Mouse (Mus musculus) heart, postnatal 4 days (tissue): ENCODE results near the gene Nptx1. TPM values are rescaled to one million over a fixed set of nuclear protein-coding genes. Genes with fewer than 3 reads are reported as not detected.

ENCODE experiments used
- DNase-seq: peaks from one replicate; pipeline ENCODE4 v3.0.0; 2021
- total RNA-seq, 2 experiments: library from RNA; stranded (reverse); gene quantifications; 2 replicates each; pipeline ENCODE4 v1.2.3; 2021

Nptx1 gene
- under 1 TPM; 0.50 to 0.74 TPM for total RNA-seq

DNA sequence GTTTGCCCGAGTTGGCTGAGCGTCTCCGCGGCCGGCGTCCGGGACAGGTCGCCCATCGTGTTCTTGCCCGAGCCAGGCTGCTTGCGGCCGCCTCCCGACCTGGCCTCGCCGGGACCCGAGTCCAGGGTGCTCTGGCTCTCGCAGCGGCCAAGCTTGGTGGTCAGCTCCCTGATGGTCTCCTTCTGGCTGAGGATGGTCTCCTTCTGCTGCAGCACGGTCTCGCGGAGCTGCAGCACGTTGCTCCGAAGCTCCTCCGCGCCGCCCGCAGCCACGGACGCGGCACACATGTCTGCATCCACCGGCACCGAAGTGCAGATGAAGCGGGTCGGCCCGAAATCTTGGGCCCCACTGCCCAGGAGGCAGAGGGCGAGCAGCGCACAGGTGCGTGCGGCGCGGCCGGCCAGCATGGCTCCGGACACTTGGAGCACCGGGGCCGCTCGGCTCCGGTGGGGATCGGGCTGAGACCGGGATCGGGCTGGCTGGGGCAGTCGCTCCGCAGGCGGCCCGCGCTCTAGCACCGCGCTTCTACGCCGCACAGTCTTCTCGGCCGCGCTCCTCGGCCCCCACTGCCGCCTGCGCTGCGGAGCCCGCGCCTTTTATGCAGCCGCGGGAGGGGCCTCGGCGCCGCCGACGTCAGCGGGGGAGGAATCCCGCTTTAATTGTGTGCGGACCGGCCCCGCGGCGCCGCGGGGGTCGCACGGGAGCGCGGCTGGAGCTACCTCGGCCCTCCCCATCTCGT is at the start of gene Nptx1:
Gene Nptx1, minus strand, starts transcription at position 571 of the 739 bp plus-strand sequence.
- peak; percentile 17 for DNase-seq

DNA sequence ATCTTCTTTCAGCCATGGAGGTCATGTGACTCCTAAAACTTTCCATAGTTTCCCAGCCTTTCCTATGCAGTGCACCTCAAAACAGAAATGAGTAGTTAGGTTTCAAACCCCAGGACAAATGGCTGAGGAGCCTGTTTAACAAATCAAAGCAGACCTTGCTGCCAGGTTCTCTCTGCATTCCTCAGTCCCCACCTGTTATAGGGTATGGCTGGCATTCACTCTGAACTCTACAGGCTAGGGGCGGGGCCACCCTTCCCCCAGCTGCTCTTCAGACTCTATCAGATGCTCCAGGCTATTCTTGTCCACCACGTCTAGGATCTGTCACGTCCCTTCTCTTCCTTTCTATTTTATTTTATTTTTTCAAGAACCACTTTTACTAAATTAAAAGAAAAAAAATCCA is 46.4 kb upstream of the Nptx1 start:
- DNase-seq = no peak

DNA sequence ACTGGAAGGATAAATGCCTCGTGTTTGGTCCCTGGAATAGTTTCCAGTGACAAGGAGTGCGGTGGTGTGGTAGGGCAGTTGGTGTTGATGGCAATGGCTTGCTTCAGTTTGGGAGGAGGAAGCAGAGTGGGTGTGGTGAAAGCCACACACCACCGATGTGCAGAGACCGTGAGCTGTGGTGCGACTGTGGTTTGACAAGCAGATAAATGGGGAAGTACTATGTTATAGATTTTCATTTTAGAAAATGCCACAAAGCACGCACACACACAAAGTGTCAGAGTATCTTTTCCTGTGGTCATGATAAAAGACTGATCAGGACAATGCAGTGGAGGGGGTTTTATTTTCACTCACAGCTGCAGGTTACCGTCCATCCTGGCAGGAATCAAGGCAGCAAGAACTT is 41.7 kb upstream of the Nptx1 start:
- no peak for DNase-seq

- no peak for DNase-seq
Observed at GRCm38 (mm10) chr11:119587112-119587511, 39.6 kb upstream of the Nptx1 start.

DNA sequence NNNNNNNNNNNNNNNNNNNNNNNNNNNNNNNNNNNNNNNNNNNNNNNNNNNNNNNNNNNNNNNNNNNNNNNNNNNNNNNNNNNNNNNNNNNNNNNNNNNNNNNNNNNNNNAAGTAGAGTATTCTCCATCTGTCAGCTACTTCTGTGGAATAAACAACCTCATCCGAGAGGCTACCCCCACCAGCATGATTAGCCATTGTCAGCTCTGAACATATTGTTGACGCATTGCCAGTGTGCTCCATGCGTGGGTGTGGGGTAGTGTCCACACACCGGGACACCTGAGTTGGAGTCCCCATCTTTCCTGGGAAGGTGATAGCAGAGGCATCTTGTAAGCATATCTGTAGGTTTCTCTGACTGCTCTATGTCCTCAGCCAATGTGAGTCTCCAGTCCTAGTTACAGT is 39.0 kb upstream of the Nptx1 start:
- DNase-seq = no peak

GRCm38 (mm10) chr11:119577721-119578120 is 30.2 kb upstream of the Nptx1 start:
- DNase-seq = no peak

GRCm38 (mm10) chr11:119576855-119577254 is 29.3 kb upstream of the Nptx1 start:
- peak; percentile 33 for DNase-seq

DNA sequence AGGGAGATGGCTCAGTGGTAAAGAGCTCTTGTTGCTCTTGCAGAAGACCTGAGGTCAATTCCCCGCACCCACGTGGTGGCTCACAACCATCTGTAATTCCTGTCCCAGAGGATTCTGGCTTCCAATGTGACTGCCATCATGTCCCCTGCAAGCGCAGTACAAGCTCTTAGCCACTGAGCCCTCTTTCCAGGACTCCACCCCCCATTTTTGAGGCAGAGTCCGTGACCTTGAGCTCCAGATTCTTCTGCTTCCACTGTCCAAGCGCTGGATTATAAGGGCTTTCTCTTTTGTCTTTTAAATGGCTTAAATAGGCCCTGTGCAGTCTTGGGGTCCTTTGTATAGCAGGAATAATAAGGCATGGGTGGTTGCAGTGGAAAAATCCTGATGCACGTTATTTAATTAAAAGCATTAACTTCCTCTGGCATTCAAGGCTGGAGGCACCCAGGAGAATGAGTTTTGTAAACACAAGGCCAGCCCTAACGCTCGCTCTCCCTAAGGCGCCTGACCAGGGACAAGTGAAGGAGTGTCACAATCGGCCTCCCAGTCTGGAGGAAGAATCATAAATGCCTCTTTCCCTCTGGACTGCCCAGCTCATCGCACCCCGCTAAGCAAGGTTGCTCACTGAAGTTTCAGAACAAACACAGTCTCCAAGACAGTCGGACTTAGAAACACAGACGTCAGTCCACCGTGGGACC is 24.9 kb upstream of the Nptx1 start:
- DNase-seq = no peak

DNA sequence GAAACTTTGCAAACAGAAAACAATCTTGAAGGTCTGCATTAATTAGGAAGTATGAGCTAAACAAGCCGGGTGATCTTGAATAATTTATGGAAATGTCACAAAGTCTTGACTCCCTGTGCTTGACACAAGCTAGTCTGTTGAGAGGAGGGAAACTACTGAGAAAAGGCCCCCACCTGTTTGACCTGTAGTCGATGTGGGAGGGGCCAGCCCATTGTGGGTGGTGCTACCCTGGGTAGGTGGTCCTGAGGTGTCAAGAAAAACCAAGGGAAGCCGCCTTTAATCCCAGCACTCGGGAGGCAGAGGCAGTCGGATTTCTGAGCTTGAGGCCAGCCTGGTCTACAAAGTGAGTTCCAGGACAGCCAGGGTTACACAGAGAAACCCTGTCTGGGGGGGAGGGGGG is 18.6 kb upstream of the Nptx1 start:
- DNase-seq = no peak

- DNase-seq = no peak
Observed at GRCm38 (mm10) chr11:119565684-119566083, 18.1 kb upstream of the Nptx1 start.

DNA sequence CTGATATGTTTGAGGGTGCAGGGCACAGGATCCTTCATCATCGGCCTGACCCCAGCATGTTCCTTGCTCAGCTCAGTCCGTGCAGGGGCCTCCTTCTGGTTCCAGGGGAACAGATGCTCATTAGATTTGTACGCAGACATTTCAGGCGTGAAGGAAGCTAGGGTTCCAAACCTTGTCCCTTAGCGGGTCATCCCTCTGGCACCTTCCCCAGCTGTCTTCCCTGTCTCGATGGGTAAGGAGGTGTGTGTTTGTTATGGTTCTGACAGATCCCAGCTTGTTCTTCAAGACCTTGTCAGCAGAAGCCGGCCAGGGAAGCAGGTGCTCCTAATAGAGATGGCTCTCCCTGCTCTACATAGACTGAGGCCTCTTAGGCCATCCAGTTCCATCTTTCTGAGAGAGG is 17.5 kb upstream of the Nptx1 start:
- DNase-seq = no peak

GRCm38 (mm10) chr11:119564383-119564782 is 16.8 kb upstream of the Nptx1 start:
- no peak for DNase-seq

GRCm38 (mm10) chr11:119563166-119563565 is 15.6 kb upstream of the Nptx1 start:
- no peak for DNase-seq

DNA sequence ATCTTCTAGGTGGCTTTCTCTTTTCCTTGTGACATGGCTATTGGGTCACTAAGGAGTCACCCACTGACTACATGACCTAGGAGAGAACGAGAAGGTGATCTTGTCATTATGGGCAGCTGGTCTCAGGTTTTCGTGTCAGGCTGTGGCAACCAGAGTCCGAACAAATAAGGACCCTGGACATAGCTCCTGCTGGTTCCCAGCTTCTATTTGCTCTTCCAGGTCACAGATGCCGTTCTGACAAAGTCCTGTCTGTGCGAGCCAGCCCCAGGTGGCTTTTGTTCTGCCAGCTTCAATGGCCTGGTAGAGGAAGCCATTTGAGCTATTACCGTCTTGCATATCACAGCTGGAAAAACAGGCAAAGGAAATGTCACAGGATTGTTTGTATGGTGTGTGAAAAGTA is 14.7 kb upstream of the Nptx1 start:
- DNase-seq = no peak

- no peak for DNase-seq
Observed at GRCm38 (mm10) chr11:119558870-119559610, 11.5 kb upstream of the Nptx1 start.

GRCm38 (mm10) chr11:119557940-119558869 is 10.7 kb upstream of the Nptx1 start:
- no peak for DNase-seq

GRCm38 (mm10) chr11:119555170-119555569 is 7.6 kb upstream of the Nptx1 start:
- DNase-seq = no peak

DNA sequence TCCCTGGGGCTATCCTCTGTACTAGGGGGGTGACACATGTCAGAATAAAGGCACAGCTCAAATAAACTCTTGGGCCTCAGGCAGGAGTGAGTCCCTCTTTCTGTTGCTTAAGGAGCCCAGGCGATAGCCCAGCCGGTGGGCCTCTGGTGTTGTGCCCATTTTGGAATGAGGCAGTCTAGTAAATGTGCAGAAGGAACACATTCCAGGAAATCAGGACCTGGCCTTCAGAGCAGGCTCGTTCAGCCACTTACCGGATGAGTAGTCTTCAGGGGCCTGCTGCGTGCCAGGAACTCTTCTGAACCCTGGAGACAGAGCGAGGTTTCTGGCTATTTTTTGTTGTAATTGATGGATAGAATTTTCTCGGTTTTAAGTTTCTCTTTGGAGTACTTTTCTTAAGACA is 7.2 kb upstream of the Nptx1 start:
- no peak for DNase-seq

GRCm38 (mm10) chr11:119552902-119553802 is 5.6 kb upstream of the Nptx1 start:
- DNase-seq = no peak

DNA sequence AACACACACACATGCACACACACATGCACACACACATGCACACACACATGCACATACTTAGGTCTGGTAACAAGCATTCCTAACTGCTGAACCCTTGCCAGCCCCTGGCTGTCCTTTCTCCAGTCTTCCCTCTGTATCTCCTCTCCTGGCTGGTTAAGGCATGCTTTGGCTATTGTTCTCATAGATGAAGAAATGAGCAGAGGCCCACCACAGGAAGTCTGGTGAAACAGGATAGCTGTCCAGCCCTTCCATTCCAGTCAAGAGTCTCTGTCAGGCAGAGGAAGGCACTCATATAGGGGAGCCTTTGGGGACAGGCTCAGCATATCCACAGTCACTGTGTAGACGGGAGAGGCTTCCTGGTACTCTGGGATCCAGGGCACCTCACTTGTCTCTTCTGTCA is 4.7 kb upstream of the Nptx1 start:
- DNase-seq = no peak

GRCm38 (mm10) chr11:119551468-119551867 is 3.9 kb upstream of the Nptx1 start:
- DNase-seq = no peak
